Mouse (Mus musculus) spleen, adult 2 months (tissue): ENCODE data around the gene Tgoln1. TPM values are rescaled to one million over a fixed set of nuclear protein-coding genes. Genes with fewer than 3 reads are reported as not detected.

ENCODE experiments used
- DNase-seq, 2 experiments: peaks; one replicate each; pipeline versions ENCODE4 v3.0.0 to v3.0.0-alpha.2; 2012 to 2021; ENCODE audit warnings: low spot score in 2 of 2, low read depth in 1 of 2
- H3K27ac ChIP-seq: fragments of 200-500 bp; 2 replicates; pipeline ENCODE4 v1.5.1; 2012; ENCODE audit warnings: low read length, inconsistent platforms; ENCODE audit not compliant: insufficient read depth
- H3K27me3 ChIP-seq: fragments of 200-500 bp; 2 replicates; pipeline ENCODE4 v1.6.1; 2012; ENCODE audit warnings: mild to moderate bottlenecking, moderate library complexity, low read length, inconsistent platforms; ENCODE audit not compliant: control insufficient read depth, insufficient read depth
- H3K36me3 ChIP-seq: fragments of 200-500 bp; 2 replicates; pipeline ENCODE4 v1.6.1; 2012; ENCODE audit warnings: mild to moderate bottlenecking, low read length, inconsistent platforms; ENCODE audit not compliant: control insufficient read depth, insufficient read depth
- H3K4me1 ChIP-seq: fragments of 200-500 bp; 2 replicates; pipeline ENCODE4 v1.6.1; 2011; ENCODE audit warnings: inconsistent platforms; ENCODE audit not compliant: control insufficient read depth, insufficient read depth, insufficient read length
- H3K4me3 ChIP-seq: fragments of 200-500 bp; 2 replicates; pipeline ENCODE4 v1.5.1; 2011; ENCODE audit warnings: mild to moderate bottlenecking, inconsistent platforms; ENCODE audit not compliant: insufficient read depth, insufficient read length; ENCODE audit errors: extremely low read depth
- CTCF ChIP-seq: fragments of 200-500 bp; IDR thresholded peaks from 2 replicates; pipeline ENCODE4 v1.5.1; 2011; ENCODE audit warnings: mild to moderate bottlenecking, inconsistent platforms; ENCODE audit not compliant: insufficient read depth, insufficient read length, insufficient replicate concordance; ENCODE audit errors: extremely low read depth
- POLR2A ChIP-seq: fragments of 200-500 bp; IDR thresholded peaks from 2 replicates; pipeline ENCODE4 v1.6.1; 2011; ENCODE audit warnings: low read depth, low read length, inconsistent platforms
- WGBS: fragments of 180-500 bp; shearing (Covaris S2); methylation state at CpG from one replicate; pipeline ENCODE4 v1.1.7; 2018; 5-methylcytosine and 5-hydroxymethylcytosine counted together
- polyA plus RNA-seq: library from polyadenylated mRNA; depleted of rRNA; stranded (reverse); fragments of >200 nt; gene quantifications from 2 replicates; pipeline ENCODE4 v1.2.3, GENCODE M21; 2012

The Tgoln1 gene
- polyA plus RNA-seq, 1 experiment: 14.9 TPM

DNA sequence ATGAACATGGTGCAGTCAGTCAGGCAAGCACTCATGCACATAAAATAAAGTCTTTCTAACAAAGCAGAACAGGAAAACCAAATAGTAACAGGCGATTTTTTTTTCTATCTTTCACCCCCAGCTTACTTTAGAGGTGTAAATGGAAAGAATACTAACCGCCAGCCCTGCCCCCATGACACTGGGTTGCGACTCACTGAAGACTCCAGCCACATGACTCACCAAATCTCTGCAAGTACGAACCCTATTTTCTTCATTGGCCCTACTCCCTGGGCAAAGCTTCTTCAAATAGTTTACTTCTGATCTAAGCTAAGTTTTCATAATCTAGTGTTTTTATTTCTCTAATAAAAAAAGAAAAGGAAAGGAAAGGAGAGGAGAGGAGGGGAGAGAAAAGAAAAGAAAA lies 27.8 kb upstream of the Tgoln1 start:
- H3K36me3 ChIP-seq: no peaks in the 10 kb centered on the region
- H3K4me3 ChIP-seq: no peak overlapping the region
- no peak for TF ChIP-seq CTCF
- TF ChIP-seq POLR2A: no peak
- H3K27ac ChIP-seq: no peak overlapping the region
- no peak for DNase-seq
- no peaks in the 10 kb centered on the region for H3K4me1 ChIP-seq
- 31% methylated on average over 4 of the region's 4 CpGs for WGBS
- H3K27me3 ChIP-seq: no peaks in the 10 kb centered on the region

- DNase-seq: no peak
- WGBS: 74% methylated on average over 18 of the region's 18 CpGs
- Histone ChIP-seq H3K4me1 (no peaks in the 10 kb centered on the region), H3K4me3 (no peak overlapping the region), H3K36me3 (no peaks in the 10 kb centered on the region), H3K27ac (no peak overlapping the region), H3K27me3 (no peaks in the 10 kb centered on the region)
- TF ChIP-seq CTCF (no peak), POLR2A (no peak)
These were observed 24.6 kb upstream of the Tgoln1 start for GRCm38 (mm10) chr6:72641218-72641954.

DNA sequence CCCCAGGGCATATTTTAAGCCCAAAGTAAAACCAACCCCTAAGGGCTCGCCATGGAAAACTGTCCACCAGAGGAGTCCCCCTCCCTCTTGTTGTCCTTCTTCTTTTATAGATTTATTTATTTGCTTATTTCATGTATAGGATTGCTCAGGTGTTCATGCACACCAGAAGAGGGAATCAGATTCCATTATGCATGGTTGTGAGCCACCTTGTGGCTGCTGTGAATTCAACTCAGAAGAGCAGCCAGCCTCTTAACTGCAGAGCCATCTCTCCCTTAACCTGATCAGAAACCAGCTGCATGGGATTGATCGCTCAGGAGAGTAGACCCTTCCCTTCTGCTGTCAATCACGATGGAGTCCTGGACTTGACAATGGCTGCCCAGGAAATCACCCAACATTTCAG lies 20.1 kb upstream of the Tgoln1 start:
- H3K27ac ChIP-seq: no peak overlapping the region
- no peaks in the 10 kb centered on the region for H3K4me1 ChIP-seq
- no peak overlapping the region for H3K4me3 ChIP-seq
- WGBS: 81% methylated on average over 3 of the region's 3 CpGs
- no peak for DNase-seq
- H3K36me3 ChIP-seq: no peaks in the 10 kb centered on the region
- no peaks in the 10 kb centered on the region for H3K27me3 ChIP-seq
- TF ChIP-seq CTCF (no peak), POLR2A (no peak)

DNA sequence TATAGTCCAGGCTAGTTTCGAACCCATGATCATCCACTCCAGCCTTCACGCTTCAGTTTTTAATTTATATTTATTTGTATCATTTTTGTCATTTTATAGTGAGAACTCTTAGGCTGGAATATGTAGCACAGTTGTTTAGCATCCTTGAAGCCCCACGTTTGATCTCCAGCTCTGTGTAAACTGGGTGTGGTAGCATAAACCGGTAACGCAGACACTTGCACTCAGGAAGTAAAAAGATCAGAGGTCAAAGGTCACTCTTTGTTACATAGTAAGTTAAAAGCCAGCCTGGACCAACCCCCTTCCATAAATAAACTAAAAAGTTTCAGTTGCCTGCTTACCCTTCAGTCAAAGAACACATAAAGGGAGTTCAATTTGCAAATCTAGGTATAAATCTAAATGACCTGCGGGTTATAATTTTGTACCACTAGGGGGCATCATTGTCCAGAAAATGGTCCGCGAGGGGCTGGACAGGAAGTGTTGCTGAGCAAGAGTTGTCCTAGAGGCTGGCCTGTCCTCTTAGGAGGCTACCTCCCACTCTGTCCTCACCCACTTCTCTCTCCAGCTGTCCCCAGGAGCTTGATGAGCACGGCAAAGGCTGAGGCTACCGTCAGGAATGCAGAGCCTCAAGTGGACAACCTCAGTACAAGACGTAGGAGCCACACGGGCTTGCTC lies 19.1 kb upstream of the Tgoln1 start:
- no peak for TF ChIP-seq POLR2A
- TF ChIP-seq CTCF: peak; percentile 38; the same call in 1 of the 2 replicates
- Histone ChIP-seq H3K27ac (no peak overlapping the region), H3K36me3 (no peaks in the 10 kb centered on the region), H3K4me1 (no peaks in the 10 kb centered on the region), H3K4me3 (no peak overlapping the region), H3K27me3 (no peaks in the 10 kb centered on the region)
- DNase-seq: peak in 1 of 2 experiments; percentile 10
- 51% methylated on average over 12 of the region's 12 CpGs for WGBS

DNA sequence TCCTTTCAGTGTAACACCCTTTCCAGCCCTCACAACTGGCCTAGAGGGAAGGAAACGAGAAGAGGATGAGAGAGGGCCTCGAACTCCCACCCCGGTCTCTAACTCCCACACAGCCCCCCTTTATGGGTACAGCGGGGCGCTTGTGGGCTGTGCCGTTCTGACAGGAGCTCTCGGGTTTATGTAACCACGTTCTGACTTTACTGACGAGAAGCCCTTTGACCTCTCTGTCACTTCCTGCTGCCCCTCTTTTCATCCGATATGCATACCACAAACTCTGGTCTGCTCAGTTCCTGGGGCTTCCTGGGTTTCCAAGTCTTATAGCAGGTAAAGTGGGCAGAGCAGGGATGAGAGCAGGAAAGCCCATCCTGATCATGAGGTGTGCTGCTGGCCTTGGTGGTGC lies 17.5 kb upstream of the Tgoln1 start:
- no peak for DNase-seq
- no peak overlapping the region for H3K4me3 ChIP-seq
- H3K4me1 ChIP-seq: no peaks in the 10 kb centered on the region
- H3K27ac ChIP-seq: no peak overlapping the region
- TF ChIP-seq POLR2A (no peak), CTCF (no peak)
- WGBS: 37% methylated on average over 10 of the region's 10 CpGs
- no peaks in the 10 kb centered on the region for H3K36me3 ChIP-seq
- no peaks in the 10 kb centered on the region for H3K27me3 ChIP-seq

DNA sequence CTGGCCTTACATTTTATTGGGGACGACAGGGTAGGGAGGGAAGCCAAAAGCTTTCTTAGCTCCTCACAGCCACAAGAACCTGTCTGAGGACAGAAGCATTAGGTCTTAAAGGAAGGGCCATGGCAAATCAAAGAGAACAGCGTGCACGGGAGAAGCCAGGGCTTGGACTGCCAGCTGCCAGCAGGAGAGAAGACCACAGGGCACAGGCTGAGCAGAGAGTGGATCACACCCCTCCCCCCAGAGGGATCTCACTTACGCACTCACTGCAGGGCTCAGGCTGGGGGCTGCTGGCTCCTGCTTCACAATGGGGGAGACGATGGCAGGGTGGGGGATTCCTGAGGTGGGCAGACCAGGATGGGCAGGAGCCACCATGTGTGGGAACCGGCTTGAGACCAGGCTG lies 14.9 kb upstream of the Tgoln1 start:
- no peak overlapping the region for H3K27ac ChIP-seq
- no peak overlapping the region for H3K4me3 ChIP-seq
- WGBS: 90% methylated on average over 6 of the region's 6 CpGs
- TF ChIP-seq POLR2A: no peak
- H3K27me3 ChIP-seq: no peaks in the 10 kb centered on the region
- no peaks in the 10 kb centered on the region for H3K4me1 ChIP-seq
- DNase-seq: no peak
- H3K36me3 ChIP-seq: no peaks in the 10 kb centered on the region

GRCm38 (mm10) chr6:72630961-72631360 lies 14.2 kb upstream of the Tgoln1 start:
- DNase-seq: no peak
- Histone ChIP-seq H3K4me3 (no peak overlapping the region), H3K27me3 (no peaks in the 10 kb centered on the region), H3K27ac (no peak overlapping the region), H3K4me1 (no peaks in the 10 kb centered on the region), H3K36me3 (no peaks in the 10 kb centered on the region)
- 84% methylated on average over 14 of the region's 14 CpGs for WGBS
- TF ChIP-seq POLR2A: no peak
- no peak for TF ChIP-seq CTCF
